Mouse (Mus musculus): ENCODE data around the gene Pqbp1. TPM values are rescaled to one million over a fixed set of nuclear protein-coding genes. Genes with fewer than 3 reads are reported as not detected.
A peak's percentile ranks its signal among the peaks of the same experiment; 100 is the strongest.

The Pqbp1 gene
- total and polyA plus RNA-seq, 3 experiments: 94.3 to 119 (median 96.6) TPM

- H3K79me2 ChIP-seq (replicated peaks; ENCODE audit: control insufficient read depth, extremely low read depth, insufficient read depth, poor library complexity, severe bottlenecking): peaks cover 17% of the 10 kb centered on the region
- no peaks in the 10 kb centered on the region for H3K27me3 ChIP-seq (replicated peaks)
- DNase-seq (ENCODE audit: extremely low read depth): no peak
- peak overlapping the region; percentile 60; the same call in 1 of the 2 replicates for H3K9ac ChIP-seq (ENCODE audit: insufficient read depth, low read depth)
- H3K27ac ChIP-seq (ENCODE audit: insufficient read depth, low read depth): peak overlapping the region; percentile 98
- peak overlapping the region; percentile 35 to 45 (median 43) for H3K4me3 ChIP-seq (replicated peaks in 1 of 3; ENCODE audit: low read depth in 2 of 3, low read length in 2 of 3, poor library complexity in 1 of 3)
- H3K36me3 ChIP-seq (replicated peaks in 1 of 2; ENCODE audit: control insufficient read depth in 1 of 2, insufficient read depth in 1 of 2, low read length in 1 of 2): peaks cover 13 to 20% of the 10 kb centered on the region in 2 experiments
- H3K4me1 ChIP-seq (ENCODE audit: control insufficient read depth in 1 of 2, insufficient read depth in 2 of 2): peaks cover 7 to 55% of the 10 kb centered on the region in 2 experiments
- H3K9me3 ChIP-seq (replicated peaks; ENCODE audit: low read length): no peaks in the 10 kb centered on the region
- H3K4me2 ChIP-seq (ENCODE audit: insufficient read depth, low read depth, poor library complexity, severe bottlenecking): peak overlapping the region; percentile 87
- in situ Hi-C loops (cut with MboI; ENCODE audit: low pct_ligation_motif_present, low pct_unique_long_range_greater_than_20kb, low sequenced_read_pairs): no loop called here
- dilution Hi-C loops (cut with MboI; ENCODE audit: extremely low pct_ligation_motif_present, extremely low pct_unique_long_range_greater_than_20kb, low sequenced_read_pairs): no loop called here
- TF ChIP-seq POLR2A (IDR thresholded peaks at IDR 0.05; ENCODE audit: low read depth, low read length) (no peak), MXI1 (IDR thresholded peaks at IDR 0.05; ENCODE audit: low read depth, low read length) (peak; percentile 63; the same call in 1 of the 2 replicates), ETS1 (conservative IDR thresholded peaks at IDR 0.05; ENCODE audit: low read depth, low read length) (peak; percentile 66), ZNF384 (IDR thresholded peaks at IDR 0.05; ENCODE audit: low read depth, low read length) (no peak), SIN3A (IDR thresholded peaks at IDR 0.05; ENCODE audit: low read length) (peak; percentile 70; the same call in 1 of the 2 replicates), EP300 (IDR thresholded peaks at IDR 0.05; ENCODE audit: low read length) (peak; percentile 39), ZKSCAN1 (IDR thresholded peaks at IDR 0.05; ENCODE audit: borderline replicate concordance, low read depth, low read length) (no peak), PAX5 (IDR thresholded peaks at IDR 0.05; ENCODE audit: low read length) (no peak), RCOR1 (conservative IDR thresholded peaks at IDR 0.05; ENCODE audit: low read depth, low read length) (no peak), TCF12 (IDR thresholded peaks at IDR 0.05; ENCODE audit: low read depth, low read length) (peak; percentile 50; the same call in 1 of the 2 replicates), MAFK (IDR thresholded peaks at IDR 0.05; ENCODE audit: insufficient replicate concordance, low read length) (no peak), CHD1 (IDR thresholded peaks at IDR 0.05; ENCODE audit: low read depth, low read length) (0 out of 2 replicates have a peak, but pooled peaks have one; percentile 27), ELF1 (IDR thresholded peaks at IDR 0.05; ENCODE audit: low read depth, low read length) (no peak), TBP (conservative IDR thresholded peaks at IDR 0.05; ENCODE audit: low read depth, low read length) (no peak)
These were observed 31.9 kb downstream of the Pqbp1 start for GRCm38 (mm10) chrX:7867141-7867540.

GRCm38 (mm10) chrX:7865786-7866185 is 33.3 kb downstream of the Pqbp1 start:
- in situ Hi-C loops (cut with MboI; ENCODE audit: low pct_ligation_motif_present, low pct_unique_long_range_greater_than_20kb, low sequenced_read_pairs): no loop called here
- H3K9ac ChIP-seq (ENCODE audit: insufficient read depth, low read depth): peak overlapping the region; percentile 23; the same call in 1 of the 2 replicates
- peaks cover 22% of the 10 kb centered on the region for H3K79me2 ChIP-seq (replicated peaks; ENCODE audit: control insufficient read depth, extremely low read depth, insufficient read depth, poor library complexity, severe bottlenecking)
- no peaks in the 10 kb centered on the region for H3K9me3 ChIP-seq (replicated peaks; ENCODE audit: low read length)
- H3K4me3 ChIP-seq (replicated peaks in 1 of 3; ENCODE audit: low read depth in 2 of 3, low read length in 2 of 3, poor library complexity in 1 of 3): no peak overlapping the region
- H3K27me3 ChIP-seq (replicated peaks): no peaks in the 10 kb centered on the region
- dilution Hi-C loops (cut with MboI; ENCODE audit: extremely low pct_ligation_motif_present, extremely low pct_unique_long_range_greater_than_20kb, low sequenced_read_pairs): no loop called here
- peak overlapping the region; percentile 80 for H3K4me2 ChIP-seq (ENCODE audit: insufficient read depth, low read depth, poor library complexity, severe bottlenecking)
- peaks cover 6 to 9% of the 10 kb centered on the region in 2 experiments for H3K36me3 ChIP-seq (replicated peaks in 1 of 2; ENCODE audit: control insufficient read depth in 1 of 2, insufficient read depth in 1 of 2, low read length in 1 of 2)
- H3K27ac ChIP-seq (ENCODE audit: insufficient read depth, low read depth): peak overlapping the region; percentile 98
- TF ChIP-seq GABPA (IDR thresholded peaks at IDR 0.05; ENCODE audit: insufficient replicate concordance, low read depth, low read length) (no peak), TBP (conservative IDR thresholded peaks at IDR 0.05; ENCODE audit: low read depth, low read length) (0 out of 2 replicates have a peak, but pooled peaks have one; percentile 16)
- no peak for DNase-seq (ENCODE audit: extremely low read depth)
- H3K4me1 ChIP-seq (ENCODE audit: control insufficient read depth in 1 of 2, insufficient read depth in 2 of 2): peaks cover 13 to 66% of the 10 kb centered on the region in 2 experiments

Measured in CH12.LX (cell line).